Mouse (Mus musculus): ENCODE results near the gene Olfr1249.
"Not testable (repeated sequence)": the region's sequence is repeated elsewhere in the genome, so short reads cannot be mapped to it uniquely, and the experiment has no call there.

Olfr1249 gene

GRCm38 (mm10) chr2:89634883-89635282 lies at the start of gene Olfr1249:
Gene Olfr1249 (minus strand): TSS chr2:89634983.
- DNase-seq (ENCODE audit: low spot score): no peak

- no peak for DNase-seq (ENCODE audit: low spot score)
These were observed 37.1 kb upstream of the Olfr1249 start, which contains the start of gene Olfr1251 for GRCm38 (mm10) chr2:89671836-89672235. Gene Olfr1251 (minus strand): TSS chr2:89671936.

GRCm38 (mm10) chr2:89661367-89661766 lies 26.6 kb upstream of the Olfr1249 start, which contains the start of gene Olfr1250:
Gene Olfr1250 (minus strand): TSS chr2:89661467.
- no peak for DNase-seq (ENCODE audit: low spot score)

GRCm38 (mm10) chr2:89618145-89618544 lies 16.6 kb downstream of the Olfr1249 start, which contains the start of gene Olfr1248:
Gene Olfr1248 (minus strand): TSS chr2:89618245.
- not testable (repeated sequence) for DNase-seq (ENCODE audit: low spot score)

GRCm38 (mm10) chr2:89614030-89614429 lies 20.8 kb downstream of the Olfr1249 start, which contains the start of gene Olfr1247:
Gene Olfr1247 (minus strand): TSS chr2:89614130.
- no peak for DNase-seq (ENCODE audit: low spot score)

GRCm38 (mm10) chr2:89593057-89593456 lies 41.7 kb downstream of the Olfr1249 start, which contains the start of gene Olfr1246:
Gene Olfr1246 (minus strand): TSS chr2:89593157.
- no peak for DNase-seq (ENCODE audit: low spot score)
